Mouse (Mus musculus) frontal cortex, postnatal 36 days (tissue): ENCODE data around the gene Prepl.
A peak's percentile ranks its signal among the peaks of the same experiment; 100 is the strongest.

ENCODE experiments used
- DNase-seq, 2 experiments: peaks; one replicate each; pipeline ENCODE4 v3.0.0; 2022; ENCODE audit warnings: low spot score in 2 of 2

Prepl gene

GRCm38 (mm10) chr17:85090120-85091099 lies at the start of gene Prepl, which contains the start of gene Camkmt:
TSS of gene Prepl (minus strand) at chr17:85090241.
TSS of gene Camkmt (plus strand) at chr17:85090552.
- peak; percentile 95 to 97 for DNase-seq

GRCm38 (mm10) chr17:85138393-85138792 lies 48.4 kb upstream of the Prepl start:
- DNase-seq = no peak

DNA sequence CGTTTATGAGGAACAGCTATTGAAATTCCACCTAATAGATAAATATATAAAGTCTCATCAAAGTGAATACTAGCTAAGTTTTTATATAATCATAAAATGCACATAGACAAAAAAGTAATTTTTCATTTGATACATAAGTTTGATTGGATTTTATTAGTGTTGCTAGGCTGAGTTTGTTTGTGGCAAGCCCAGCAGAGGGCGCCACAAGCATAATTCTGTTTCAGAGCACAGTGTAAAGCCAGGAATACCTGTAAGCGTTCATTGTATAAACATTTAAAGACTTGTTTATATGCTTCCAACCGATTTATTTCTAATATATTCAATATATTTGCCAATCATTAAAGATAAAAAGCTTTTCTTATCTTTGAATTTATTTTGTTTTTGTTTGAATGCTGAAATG lies 26.6 kb upstream of the Prepl start:
- peak; percentile 51 to 70 for DNase-seq

DNA sequence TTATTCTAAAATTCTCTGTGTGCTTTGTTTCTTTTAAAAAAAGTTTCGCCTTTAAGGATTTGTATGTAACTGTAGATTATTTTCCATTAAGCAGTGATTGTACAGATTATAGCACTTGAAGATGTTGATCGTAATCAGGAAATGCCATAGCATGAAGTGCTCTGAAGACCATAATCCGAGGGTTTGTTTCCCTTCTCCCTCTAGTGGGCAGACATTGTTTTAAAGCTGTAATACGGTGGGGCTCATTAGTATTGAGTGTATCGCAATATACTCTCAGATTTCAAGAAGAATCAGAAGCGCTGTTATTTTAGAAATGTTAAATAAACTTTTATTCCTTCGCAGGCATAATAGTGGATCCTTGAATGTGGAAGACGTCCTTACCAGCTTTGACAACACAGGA lies 23.4 kb upstream of the Prepl start:
- DNase-seq = no peak

DNA sequence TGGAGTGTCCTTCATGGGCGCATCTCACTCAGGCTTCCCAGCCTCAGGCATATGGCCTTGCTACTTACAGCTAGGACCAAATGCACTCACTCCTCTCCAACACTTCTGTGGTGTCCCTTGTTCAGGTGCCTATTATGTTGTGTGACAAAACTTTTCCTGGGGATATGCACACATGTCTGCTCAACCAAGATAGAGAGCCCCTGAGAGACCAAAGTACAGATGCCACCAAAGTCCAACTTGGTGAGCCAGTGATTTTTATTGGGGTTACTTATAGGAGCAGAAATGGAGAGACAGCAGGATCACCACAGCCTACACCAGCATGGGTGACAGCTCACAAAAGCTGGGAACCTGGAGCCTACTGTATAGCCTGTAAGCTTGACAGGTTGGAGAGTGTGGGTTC lies 20.6 kb upstream of the Prepl start:
- DNase-seq = no peak

DNA sequence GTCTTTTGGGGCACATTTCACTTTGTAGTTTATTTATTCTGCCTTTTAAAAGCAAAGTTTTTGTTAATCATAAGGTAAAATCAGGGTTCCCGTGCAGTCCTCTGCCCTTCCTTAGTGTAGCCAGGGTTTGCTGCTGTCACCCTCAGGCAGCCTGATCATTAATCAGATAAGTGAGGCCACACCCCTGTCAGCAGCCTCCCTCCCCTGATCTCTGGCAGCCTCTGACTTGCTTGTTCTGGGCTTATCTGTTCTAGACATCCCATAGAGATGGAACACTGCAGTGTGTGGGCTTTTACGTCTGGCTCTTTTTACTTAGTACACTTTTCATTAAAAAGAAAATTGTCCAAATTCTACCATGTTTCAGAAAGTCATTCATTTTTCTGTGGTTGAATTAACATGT lies 13.3 kb upstream of the Prepl start:
- DNase-seq = no peak

DNA sequence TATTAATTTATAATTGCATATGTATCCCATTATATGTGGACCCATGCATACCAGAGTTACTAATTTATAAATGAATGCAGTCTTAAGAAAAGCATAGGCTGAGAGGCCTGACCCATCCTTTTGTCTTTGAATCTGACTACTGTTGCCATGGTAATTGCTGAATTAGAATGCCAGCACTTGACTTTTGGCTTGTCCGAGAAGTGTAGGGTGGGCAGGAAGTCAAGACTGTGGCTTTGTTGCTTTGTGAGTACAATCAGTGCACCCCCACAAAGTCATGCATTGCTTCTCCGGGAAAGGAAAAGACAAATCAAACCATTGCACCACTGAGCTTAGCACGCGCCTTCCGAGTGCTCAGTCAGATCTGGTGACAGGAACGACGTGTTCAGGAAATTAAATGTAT lies 11.7 kb upstream of the Prepl start:
- no peak for DNase-seq

GRCm38 (mm10) chr17:85100232-85100631 lies 10.2 kb upstream of the Prepl start:
- no peak for DNase-seq

GRCm38 (mm10) chr17:85098677-85099323 lies 8.8 kb upstream of the Prepl start:
- no peak for DNase-seq

DNA sequence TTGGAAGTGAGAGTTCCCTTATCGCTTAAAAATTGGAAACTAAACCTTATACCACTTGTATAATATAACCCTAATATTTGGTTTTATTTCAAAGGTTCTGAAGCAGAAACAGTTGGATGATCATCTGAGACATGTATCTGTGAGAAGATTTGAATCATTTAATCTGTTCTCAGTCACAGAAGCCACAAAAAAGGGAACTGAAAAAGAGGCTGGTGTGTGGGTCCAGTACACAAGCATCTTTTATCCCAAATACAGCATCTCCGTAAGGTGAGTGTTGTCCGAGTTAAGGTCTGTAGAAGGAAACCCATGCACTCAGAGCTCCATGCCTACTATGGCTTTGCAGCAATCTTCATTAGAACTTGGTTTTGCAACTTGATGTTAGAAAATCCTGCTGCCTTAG lies 6.4 kb upstream of the Prepl start:
- no peak for DNase-seq

DNA sequence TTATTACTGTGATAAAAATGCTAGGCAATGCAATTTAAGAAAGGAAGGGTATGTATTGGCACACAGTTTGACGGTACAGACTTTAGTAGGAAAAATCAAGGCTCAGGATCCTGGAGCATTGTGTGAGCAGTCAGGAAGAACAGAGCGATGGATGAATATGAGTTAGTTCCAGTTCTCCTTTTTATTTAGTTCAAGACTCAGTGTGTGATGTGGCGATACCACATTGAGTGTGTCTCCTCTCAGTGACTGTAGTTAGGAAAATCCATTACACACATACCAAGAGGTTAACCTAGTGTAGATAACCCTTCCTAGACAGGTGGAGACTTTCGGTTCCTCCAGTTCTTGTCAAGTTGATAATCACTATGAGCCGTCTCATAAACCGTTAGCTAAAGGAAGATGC lies 1.7 kb upstream of the Prepl start:
- no peak for DNase-seq

- DNase-seq = peak in 1 of 2 experiments; percentile 17
Observed at GRCm38 (mm10) chr17:85089621-85090020, 420 bp downstream of the Prepl start.

- DNase-seq = no peak
Observed at GRCm38 (mm10) chr17:85089011-85089410, 1.0 kb downstream of the Prepl start.

DNA sequence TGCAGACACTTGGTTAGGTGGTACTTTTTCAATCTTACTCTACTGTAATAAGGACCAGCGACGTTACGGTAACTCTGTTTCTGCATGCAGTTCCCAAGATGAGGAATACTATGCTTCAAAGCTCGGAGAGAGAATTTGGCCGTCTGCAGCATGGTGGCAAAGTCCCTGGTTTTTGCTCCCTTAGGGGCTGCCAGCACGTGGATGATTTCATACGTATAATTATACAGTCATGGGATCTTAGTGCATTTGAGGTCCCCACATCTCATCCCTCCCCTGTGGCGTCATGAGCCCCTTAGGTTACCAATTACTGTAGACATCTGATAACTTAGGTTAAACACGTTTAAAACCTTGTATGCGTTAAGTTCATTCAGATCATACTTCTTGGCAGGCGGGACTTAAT lies 1.6 kb downstream of the Prepl start:
- DNase-seq = no peak

DNA sequence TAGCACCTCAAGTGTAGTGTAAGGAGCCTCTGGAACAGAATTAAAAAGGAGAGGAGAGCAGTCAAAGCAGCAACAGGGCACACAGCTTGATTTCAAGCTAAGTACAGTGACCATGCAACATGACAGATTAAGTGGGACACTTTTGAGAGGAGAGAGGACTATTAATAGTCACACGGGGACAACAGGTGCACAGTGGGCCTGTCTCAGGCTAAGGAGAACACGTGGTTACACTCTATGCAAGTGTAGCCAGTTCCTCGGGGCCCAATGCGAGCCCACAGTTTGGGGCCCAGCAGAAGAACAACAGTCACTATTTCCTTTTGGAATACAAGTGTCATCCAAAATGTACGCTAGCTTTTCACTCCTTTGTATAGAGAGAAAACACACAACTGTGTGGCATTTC lies 2.5 kb downstream of the Prepl start:
- DNase-seq = no peak

GRCm38 (mm10) chr17:85086501-85086900 lies 3.5 kb downstream of the Prepl start:
- DNase-seq = no peak

DNA sequence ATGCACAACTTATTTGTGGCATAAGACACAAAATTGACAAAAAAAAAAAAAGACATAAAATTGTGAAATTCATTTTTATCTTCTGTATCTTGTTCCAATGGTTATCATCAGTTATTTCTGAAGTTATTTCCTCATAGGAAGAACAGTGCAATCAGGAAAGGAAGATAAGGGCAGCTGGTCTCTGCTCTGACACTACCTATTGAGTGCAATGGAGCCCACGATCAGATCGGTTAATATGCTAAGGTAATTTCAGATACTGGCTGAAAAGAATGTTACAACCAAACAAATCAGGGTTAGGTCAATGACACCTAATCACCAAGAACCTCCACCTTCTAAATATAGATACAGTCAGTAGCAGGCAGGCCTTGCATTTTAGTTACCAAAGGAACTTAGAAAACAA lies 4.7 kb downstream of the Prepl start:
- DNase-seq = no peak

DNA sequence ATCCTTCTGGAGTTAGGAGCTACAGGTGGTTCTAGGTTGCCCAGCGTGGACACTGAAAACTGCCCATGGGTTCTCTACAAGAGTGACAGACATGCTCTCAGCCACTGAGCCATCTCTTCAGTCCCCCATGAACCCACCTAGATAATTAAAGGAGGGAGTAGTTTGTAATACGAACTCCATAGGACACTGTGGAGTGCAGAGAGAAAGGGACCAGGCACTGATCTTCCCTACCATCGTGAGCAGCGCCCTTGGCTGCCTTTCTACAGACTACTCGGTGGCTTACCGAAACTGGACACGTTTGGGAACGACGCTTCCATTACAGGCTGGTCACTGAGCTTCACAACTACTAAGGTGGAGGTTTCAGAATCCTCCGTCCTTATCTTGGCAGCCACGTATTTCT lies 9.3 kb downstream of the Prepl start:
- DNase-seq = no peak

- DNase-seq = no peak
Observed at GRCm38 (mm10) chr17:85079276-85079675, 10.8 kb downstream of the Prepl start.

- no peak for DNase-seq
Observed at GRCm38 (mm10) chr17:85074083-85074482, 16.0 kb downstream of the Prepl start.

DNA sequence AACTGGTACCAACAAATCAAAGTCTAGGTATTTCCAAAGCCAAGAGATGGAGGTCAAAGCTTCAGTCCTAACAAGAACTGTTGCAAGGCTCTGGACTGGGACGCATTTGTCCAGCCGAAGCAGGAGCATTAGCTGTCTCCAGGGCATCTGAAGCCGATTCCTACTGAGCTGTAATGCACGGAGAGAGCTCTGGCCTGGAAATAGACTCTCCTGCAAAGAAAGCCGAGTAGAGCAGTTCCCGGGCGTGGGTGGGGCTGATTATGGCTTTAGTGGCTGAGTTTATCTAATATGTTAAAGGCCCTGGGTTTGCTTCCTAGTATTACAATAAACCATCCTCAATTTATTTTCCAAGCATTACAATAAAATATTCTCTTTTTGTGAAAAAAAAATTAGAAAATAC lies 16.8 kb downstream of the Prepl start:
- no peak for DNase-seq

DNA sequence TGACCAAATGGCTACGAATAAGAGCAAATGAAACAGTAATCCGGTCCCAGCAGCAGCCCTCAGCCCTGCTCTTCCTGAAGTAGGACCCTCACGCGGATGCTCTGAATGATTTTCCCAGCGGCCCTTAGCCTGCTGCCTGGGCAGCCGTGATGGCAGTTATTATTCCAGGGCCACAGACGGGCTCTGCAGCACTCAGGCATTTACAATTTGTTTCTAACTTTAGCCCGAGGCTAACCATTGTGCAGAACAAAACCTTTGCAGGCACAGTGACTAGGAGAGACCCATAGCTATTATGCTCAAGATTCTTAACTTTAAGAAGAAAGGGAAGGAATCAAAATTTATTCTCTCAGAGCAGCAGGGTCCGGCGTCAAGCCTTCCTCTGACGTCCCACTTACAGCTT lies 17.7 kb downstream of the Prepl start:
- no peak for DNase-seq
